Mouse (Mus musculus): Measurements from ENCODE around the gene Kremen1.

GRCm38 (mm10) chr11:5248200-5248599, 13.2 kb downstream of the Kremen1 start:
- no peak for TF ChIP-seq POLR2A (IDR thresholded peaks at IDR 0.05; ENCODE audit: low read depth, low read length)
- TF ChIP-seq CTCF (IDR thresholded peaks at IDR 0.05; ENCODE audit: extremely low read depth, insufficient read depth, insufficient read length, insufficient replicate concordance) = no peak

All from spleen, adult 2 months (tissue).